Mouse (Mus musculus): ENCODE results near the gene Gm17545.

- no peak for TF ChIP-seq GATA1 (IDR thresholded peaks at IDR 0.05; ENCODE audit: borderline replicate concordance, low read length)
- no peak for TF ChIP-seq POLR2AphosphoS5 (IDR thresholded peaks at IDR 0.05; ENCODE audit: insufficient replicate concordance, low read depth, low read length)
- TF ChIP-seq CTCF (IDR thresholded peaks at IDR 0.05; ENCODE audit: low read depth, low read length), result no peak
These were observed 30.6 kb downstream of the Gm17545 start for GRCm38 (mm10) chr9:22484562-22485308.

All from G1E (cell line).